Mouse (Mus musculus): ENCODE results near the gene Prpf40b.
A peak's percentile ranks its signal among the peaks of the same experiment; 100 is the strongest.

The Prpf40b gene

GRCm38 (mm10) chr15:99278271-99278670, 16.6 kb upstream of the Prpf40b start:
- no peak for TF ChIP-seq CTCF (conservative IDR thresholded peaks at IDR 0.05; ENCODE audit: low read length)
- TF ChIP-seq NANOG (IDR thresholded peaks at IDR 0.05; ENCODE audit: borderline replicate concordance, low read length) = no peak
- no peak for TF ChIP-seq POU5F1 (IDR thresholded peaks at IDR 0.05; ENCODE audit: borderline replicate concordance, low read length)
- Histone ChIP-seq H3K36me3 (ENCODE audit: insufficient read depth, low read length) (0 out of 2 replicates have a peak, but pooled peaks cover 2% of the 10 kb centered on the region), H3K27me3 (ENCODE audit: insufficient read depth, low read length) (peaks cover 12% of the 10 kb centered on the region; the same call in 1 of the 2 replicates), H3K4me3 (replicated peaks; ENCODE audit: low read length) (no peak overlapping the region), H3K9me3 (ENCODE audit: low read length) (peaks cover 43% of the 10 kb centered on the region), H3K4me1 (replicated peaks; ENCODE audit: low read depth, low read length) (no peaks in the 10 kb centered on the region; the same call in none of the 2 replicates)

GRCm38 (mm10) chr15:99283456-99283855, 11.4 kb upstream of the Prpf40b start:
- peaks cover 8% of the 10 kb centered on the region for H3K9me3 ChIP-seq (ENCODE audit: low read length)
- TF ChIP-seq CTCF (conservative IDR thresholded peaks at IDR 0.05; ENCODE audit: low read length) (peak; percentile 65), POU5F1 (IDR thresholded peaks at IDR 0.05; ENCODE audit: borderline replicate concordance, low read length) (no peak)
- no peaks in the 10 kb centered on the region for H3K36me3 ChIP-seq (ENCODE audit: insufficient read depth, low read length)
- H3K4me1 ChIP-seq (replicated peaks; ENCODE audit: low read depth, low read length) = peaks cover 22% of the 10 kb centered on the region
- no peak overlapping the region for H3K4me3 ChIP-seq (replicated peaks; ENCODE audit: low read length)
- H3K27me3 ChIP-seq (ENCODE audit: insufficient read depth, low read length) = peaks cover 16% of the 10 kb centered on the region

GRCm38 (mm10) chr15:99284527-99285188, 10.2 kb upstream of the Prpf40b start:
- Histone ChIP-seq H3K4me3 (replicated peaks; ENCODE audit: low read length) (no peak overlapping the region), H3K36me3 (ENCODE audit: insufficient read depth, low read length) (no peaks in the 10 kb centered on the region), H3K4me1 (replicated peaks; ENCODE audit: low read depth, low read length) (peaks cover 22% of the 10 kb centered on the region), H3K27me3 (ENCODE audit: insufficient read depth, low read length) (peaks cover 16% of the 10 kb centered on the region), H3K9me3 (ENCODE audit: low read length) (no peaks in the 10 kb centered on the region)
- TF ChIP-seq POU5F1 (IDR thresholded peaks at IDR 0.05; ENCODE audit: borderline replicate concordance, low read length) (no peak), CTCF (conservative IDR thresholded peaks at IDR 0.05; ENCODE audit: low read length) (no peak), NANOG (IDR thresholded peaks at IDR 0.05; ENCODE audit: borderline replicate concordance, low read length) (no peak)

- H3K9me3 ChIP-seq (ENCODE audit: low read length) = no peaks in the 10 kb centered on the region
- no peak overlapping the region for H3K4me3 ChIP-seq (replicated peaks; ENCODE audit: low read length)
- no peaks in the 10 kb centered on the region for H3K36me3 ChIP-seq (ENCODE audit: insufficient read depth, low read length)
- H3K27me3 ChIP-seq (ENCODE audit: insufficient read depth, low read length) = peaks cover 12% of the 10 kb centered on the region
- peaks cover 22% of the 10 kb centered on the region for H3K4me1 ChIP-seq (replicated peaks; ENCODE audit: low read depth, low read length)
- TF ChIP-seq CTCF (conservative IDR thresholded peaks at IDR 0.05; ENCODE audit: low read length) (no peak), POU5F1 (IDR thresholded peaks at IDR 0.05; ENCODE audit: borderline replicate concordance, low read length) (no peak), NANOG (IDR thresholded peaks at IDR 0.05; ENCODE audit: borderline replicate concordance, low read length) (no peak)
Observed at GRCm38 (mm10) chr15:99285189-99285535, 9.7 kb upstream of the Prpf40b start.

GRCm38 (mm10) chr15:99290586-99290985, 4.3 kb upstream of the Prpf40b start:
- peaks cover 2% of the 10 kb centered on the region for H3K27me3 ChIP-seq (ENCODE audit: insufficient read depth, low read length)
- peaks cover 19% of the 10 kb centered on the region for H3K4me1 ChIP-seq (replicated peaks; ENCODE audit: low read depth, low read length)
- H3K9me3 ChIP-seq (ENCODE audit: low read length) = no peaks in the 10 kb centered on the region
- no peak overlapping the region for H3K4me3 ChIP-seq (replicated peaks; ENCODE audit: low read length)
- TF ChIP-seq POU5F1 (IDR thresholded peaks at IDR 0.05; ENCODE audit: borderline replicate concordance, low read length) = no peak
- no peak for TF ChIP-seq CTCF (conservative IDR thresholded peaks at IDR 0.05; ENCODE audit: low read length)
- no peak for TF ChIP-seq NANOG (IDR thresholded peaks at IDR 0.05; ENCODE audit: borderline replicate concordance, low read length)
- H3K36me3 ChIP-seq (ENCODE audit: insufficient read depth, low read length) = no peaks in the 10 kb centered on the region

- Histone ChIP-seq H3K4me1 (replicated peaks; ENCODE audit: low read depth, low read length) (peaks cover 34% of the 10 kb centered on the region), H3K9me3 (ENCODE audit: low read length) (no peaks in the 10 kb centered on the region), H3K36me3 (ENCODE audit: insufficient read depth, low read length) (peaks cover 6% of the 10 kb centered on the region; the same call in 1 of the 2 replicates), H3K27me3 (ENCODE audit: insufficient read depth, low read length) (peaks cover 2% of the 10 kb centered on the region), H3K4me3 (replicated peaks; ENCODE audit: low read length) (peak overlapping the region; percentile 86)
- no peak for TF ChIP-seq POU5F1 (IDR thresholded peaks at IDR 0.05; ENCODE audit: borderline replicate concordance, low read length)
Observed at GRCm38 (mm10) chr15:99294287-99294686, 600 bp upstream of the Prpf40b start.

- Histone ChIP-seq H3K4me1 (replicated peaks; ENCODE audit: low read depth, low read length) (peaks cover 34% of the 10 kb centered on the region), H3K9me3 (ENCODE audit: low read length) (no peaks in the 10 kb centered on the region), H3K27me3 (ENCODE audit: insufficient read depth, low read length) (peaks cover 2% of the 10 kb centered on the region), H3K36me3 (ENCODE audit: insufficient read depth, low read length) (peaks cover 7% of the 10 kb centered on the region; the same call in 1 of the 2 replicates), H3K4me3 (replicated peaks; ENCODE audit: low read length) (peak within 1 kb of the TSS; percentile 86)
- TF ChIP-seq POU5F1 (IDR thresholded peaks at IDR 0.05; ENCODE audit: borderline replicate concordance, low read length) (no peak), NANOG (IDR thresholded peaks at IDR 0.05; ENCODE audit: borderline replicate concordance, low read length) (no peak), CTCF (conservative IDR thresholded peaks at IDR 0.05; ENCODE audit: low read length) (no peak)
Observed at GRCm38 (mm10) chr15:99295484-99295981, 646 bp downstream of the Prpf40b start, which contains the start of gene Fam186b. Fam186b (minus strand) TSS chr15:99295888.

- TF ChIP-seq POU5F1 (IDR thresholded peaks at IDR 0.05; ENCODE audit: borderline replicate concordance, low read length) (no peak), CTCF (conservative IDR thresholded peaks at IDR 0.05; ENCODE audit: low read length) (no peak), NANOG (IDR thresholded peaks at IDR 0.05; ENCODE audit: borderline replicate concordance, low read length) (no peak)
- Histone ChIP-seq H3K27me3 (ENCODE audit: insufficient read depth, low read length) (peaks cover 2% of the 10 kb centered on the region), H3K4me1 (replicated peaks; ENCODE audit: low read depth, low read length) (peaks cover 34% of the 10 kb centered on the region), H3K4me3 (replicated peaks; ENCODE audit: low read length) (peak overlapping the region; percentile 86), H3K9me3 (ENCODE audit: low read length) (no peaks in the 10 kb centered on the region), H3K36me3 (ENCODE audit: insufficient read depth, low read length) (peaks cover 7% of the 10 kb centered on the region; the same call in 1 of the 2 replicates)
Observed at GRCm38 (mm10) chr15:99296213-99296612, 1.3 kb downstream of the Prpf40b start.

- no peak for TF ChIP-seq NANOG (IDR thresholded peaks at IDR 0.05; ENCODE audit: borderline replicate concordance, low read length)
- TF ChIP-seq POU5F1 (IDR thresholded peaks at IDR 0.05; ENCODE audit: borderline replicate concordance, low read length) = no peak
- no peak for TF ChIP-seq CTCF (conservative IDR thresholded peaks at IDR 0.05; ENCODE audit: low read length)
- Histone ChIP-seq H3K4me3 (replicated peaks; ENCODE audit: low read length) (no peak overlapping the region), H3K27me3 (ENCODE audit: insufficient read depth, low read length) (no peaks in the 10 kb centered on the region), H3K36me3 (ENCODE audit: insufficient read depth, low read length) (peaks cover 94% of the 10 kb centered on the region), H3K9me3 (ENCODE audit: low read length) (no peaks in the 10 kb centered on the region), H3K4me1 (replicated peaks; ENCODE audit: low read depth, low read length) (no peaks in the 10 kb centered on the region)
Observed at GRCm38 (mm10) chr15:99307476-99307875, 12.6 kb downstream of the Prpf40b start.

Measured in E14TG2a.4 (cell line).